Mouse (Mus musculus): ENCODE data around the gene Adar. TPM values are rescaled to one million over a fixed set of nuclear protein-coding genes. Genes with fewer than 3 reads are reported as not detected.
"Not testable (repeated sequence)": the region's sequence is repeated elsewhere in the genome, so short reads cannot be mapped to it uniquely, and the experiment has no call there.

The Adar gene
- polyA plus RNA-seq, 1 experiment from 2014 or later = 13.6 TPM

DNA sequence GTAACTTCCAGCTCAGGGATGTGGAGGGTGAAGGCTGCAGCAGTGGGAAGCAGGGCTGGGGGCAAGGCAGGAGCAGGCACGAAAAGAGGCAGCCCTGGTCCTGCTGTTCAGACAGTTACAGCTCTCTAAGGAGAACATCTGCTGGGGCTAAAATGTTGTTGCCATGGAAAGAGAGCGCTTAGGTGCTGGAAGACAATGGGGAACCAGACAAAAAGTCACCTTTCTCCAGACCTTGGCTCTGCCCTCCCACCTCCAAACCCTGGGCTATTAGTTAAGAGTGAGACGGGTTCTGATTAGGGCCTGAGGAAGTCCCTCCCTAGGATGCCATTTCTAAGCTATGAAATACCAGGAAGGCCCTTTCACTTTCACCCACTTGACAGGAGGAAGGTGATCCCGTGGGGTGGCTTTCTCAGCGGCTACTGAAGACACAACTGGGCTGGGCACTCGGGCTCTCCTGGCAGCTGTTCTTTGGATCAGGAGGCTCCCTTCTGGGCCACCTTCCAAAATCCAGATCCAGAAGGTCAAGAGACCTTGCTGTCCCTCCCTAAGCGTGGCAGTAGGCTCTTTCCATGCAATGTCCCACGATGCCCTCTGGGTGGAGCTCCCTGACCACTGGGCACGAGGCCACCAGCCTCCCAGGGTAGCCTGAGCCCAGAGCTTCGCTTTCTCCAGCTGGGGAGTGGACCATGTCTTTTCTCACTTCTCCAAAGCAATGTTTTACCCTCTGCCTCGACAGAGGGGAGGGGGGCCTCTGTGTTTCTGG, 70.3 kb downstream of the Adar start:
- no peak overlapping the region for H3K27ac ChIP-seq (replicated peaks)
- no peak overlapping the region for H3K4me3 ChIP-seq
- peaks cover 11% of the 10 kb centered on the region for H3K4me1 ChIP-seq
- H3K9me3 ChIP-seq (replicated peaks) = no peaks in the 10 kb centered on the region
- peak; percentile 53 for DNase-seq (ENCODE audit: low spot score)
- H3K27me3 ChIP-seq (ENCODE audit: low read depth, poor library complexity, severe bottlenecking) = no peaks in the 10 kb centered on the region
- H3K36me3 ChIP-seq = peaks cover 40% of the 10 kb centered on the region
- 30% methylated on average over 11 of the region's 11 CpGs for WGBS

DNA sequence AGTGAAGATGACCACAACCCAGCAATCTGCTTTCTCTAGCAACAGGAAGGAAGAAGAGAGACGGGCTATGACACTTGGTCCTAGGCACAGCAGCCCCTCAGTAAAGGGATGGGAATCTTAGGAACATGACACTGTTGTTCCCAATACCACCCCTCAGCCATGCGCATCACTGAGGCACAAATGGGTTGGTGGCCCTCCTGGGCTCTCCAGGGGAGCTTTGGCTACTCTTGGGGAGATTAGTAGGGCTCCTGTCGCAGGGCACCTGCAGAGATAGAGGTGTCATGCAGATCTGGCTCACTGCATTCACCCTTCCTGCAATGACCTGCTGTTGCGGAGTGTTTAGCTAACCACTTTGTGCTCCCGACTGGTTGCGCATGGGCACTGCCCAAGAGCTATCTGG, 71.5 kb downstream of the Adar start:
- peaks cover 11% of the 10 kb centered on the region for H3K4me1 ChIP-seq
- H3K9me3 ChIP-seq (replicated peaks) = no peaks in the 10 kb centered on the region
- WGBS = 82% methylated on average over 6 of the region's 6 CpGs

DNA sequence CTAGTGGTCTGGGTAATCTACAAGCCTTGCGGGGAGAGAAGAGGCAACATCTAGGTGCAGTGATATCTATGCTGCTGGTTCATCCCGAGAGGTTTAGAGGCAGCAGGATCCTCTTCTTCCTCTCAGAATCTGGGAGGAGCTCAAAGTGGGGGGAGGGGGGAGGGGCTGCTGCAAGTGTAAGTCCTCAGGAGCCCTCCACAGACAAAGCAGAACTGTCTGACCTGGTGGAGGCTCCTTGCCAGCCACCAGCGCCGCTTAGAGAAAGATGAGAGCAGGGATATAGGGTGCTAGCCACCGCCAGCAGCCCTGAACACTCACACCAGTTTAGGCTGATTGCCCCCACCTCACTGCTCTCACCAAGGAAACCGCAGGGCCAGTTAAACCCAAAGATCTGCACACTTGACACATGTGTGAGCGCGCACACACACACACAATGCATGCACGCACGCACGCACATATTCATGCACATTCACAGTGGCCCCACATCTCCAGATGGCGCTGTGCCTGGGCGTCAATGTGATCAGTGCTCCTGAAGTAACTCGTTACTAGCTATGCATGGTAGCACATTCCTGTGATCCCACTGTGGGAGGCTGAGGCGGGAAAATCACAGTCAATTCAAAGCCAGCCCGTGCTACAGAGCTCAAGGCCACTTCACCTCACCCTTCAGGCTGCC, 74.0 kb downstream of the Adar start:
- WGBS = 82% methylated on average over 16 of the region's 16 CpGs
- Histone ChIP-seq H3K36me3 (peaks cover 4% of the 10 kb centered on the region; the same call in 1 of the 2 replicates), H3K9me3 (replicated peaks) (no peaks in the 10 kb centered on the region), H3K27ac (replicated peaks) (no peak overlapping the region), H3K27me3 (ENCODE audit: low read depth, poor library complexity, severe bottlenecking) (no peaks in the 10 kb centered on the region), H3K4me1 (peaks cover 11% of the 10 kb centered on the region), H3K4me3 (no peak overlapping the region)
- DNase-seq (ENCODE audit: low spot score) = no peak

More for the DNA sequence above, 71.5 kb downstream of the Adar start:
- Histone ChIP-seq H3K36me3 (peaks cover 29% of the 10 kb centered on the region), H3K27me3 (ENCODE audit: low read depth, poor library complexity, severe bottlenecking) (no peaks in the 10 kb centered on the region), H3K27ac (replicated peaks) (no peak overlapping the region), H3K4me3 (no peak overlapping the region)
- no peak for DNase-seq (ENCODE audit: low spot score)

DNA sequence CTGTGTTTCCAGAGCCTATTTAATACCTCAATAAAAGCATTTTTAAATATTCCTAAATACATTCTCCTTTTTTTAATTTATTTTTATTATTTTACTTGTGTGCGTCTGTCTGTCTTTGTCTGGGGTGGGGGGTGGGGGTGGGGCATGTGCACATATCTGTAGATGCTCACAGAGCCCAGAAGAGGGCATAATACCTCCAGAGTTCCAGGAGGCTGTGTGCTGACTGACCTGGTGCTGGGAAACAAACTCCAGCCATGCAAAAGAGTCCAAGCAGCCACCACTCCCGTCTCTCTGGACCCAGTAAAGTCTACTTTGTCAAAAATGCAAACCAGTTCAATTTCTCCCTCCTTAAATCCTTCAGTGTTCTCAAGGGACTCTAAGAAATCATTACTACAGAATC, 79.8 kb downstream of the Adar start:
- Histone ChIP-seq H3K27me3 (ENCODE audit: low read depth, poor library complexity, severe bottlenecking) (peaks cover 7% of the 10 kb centered on the region; the same call in 1 of the 2 replicates), H3K27ac (replicated peaks) (no peak overlapping the region), H3K36me3 (no peaks in the 10 kb centered on the region), H3K4me1 (peaks cover 6% of the 10 kb centered on the region), H3K4me3 (no peak overlapping the region), H3K9me3 (replicated peaks) (no peaks in the 10 kb centered on the region)
- no peak for DNase-seq (ENCODE audit: low spot score)
- 64% methylated on average over 2 of the region's 2 CpGs for WGBS

DNA sequence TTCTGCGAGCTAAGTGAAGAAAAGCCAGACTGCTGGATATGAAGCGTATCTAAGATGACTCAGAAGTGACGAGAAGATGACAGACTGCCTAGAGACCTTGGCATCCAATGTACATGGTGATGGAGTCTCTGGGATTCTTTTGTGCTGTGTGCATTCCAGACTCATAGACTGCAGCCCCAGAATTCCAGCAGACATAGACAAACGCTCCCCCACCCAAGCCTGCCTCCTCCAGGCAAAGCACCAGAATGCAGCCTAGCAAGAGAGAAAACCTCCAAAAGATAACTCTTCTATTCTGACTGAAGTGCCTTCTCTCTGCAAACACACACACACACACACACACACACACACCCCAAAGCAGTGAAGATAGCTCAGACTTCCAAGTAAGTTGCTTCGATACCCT, 80.9 kb downstream of the Adar start:
- H3K9me3 ChIP-seq (replicated peaks) = no peaks in the 10 kb centered on the region
- no peak overlapping the region for H3K4me3 ChIP-seq
- no peaks in the 10 kb centered on the region for H3K36me3 ChIP-seq
- H3K4me1 ChIP-seq = peaks cover 10% of the 10 kb centered on the region
- peaks cover 8% of the 10 kb centered on the region; the same call in 1 of the 2 replicates for H3K27me3 ChIP-seq (ENCODE audit: low read depth, poor library complexity, severe bottlenecking)
- H3K27ac ChIP-seq (replicated peaks) = no peak overlapping the region
- DNase-seq (ENCODE audit: low spot score) = no peak
- 85% methylated on average over 5 of the region's 5 CpGs for WGBS

DNA sequence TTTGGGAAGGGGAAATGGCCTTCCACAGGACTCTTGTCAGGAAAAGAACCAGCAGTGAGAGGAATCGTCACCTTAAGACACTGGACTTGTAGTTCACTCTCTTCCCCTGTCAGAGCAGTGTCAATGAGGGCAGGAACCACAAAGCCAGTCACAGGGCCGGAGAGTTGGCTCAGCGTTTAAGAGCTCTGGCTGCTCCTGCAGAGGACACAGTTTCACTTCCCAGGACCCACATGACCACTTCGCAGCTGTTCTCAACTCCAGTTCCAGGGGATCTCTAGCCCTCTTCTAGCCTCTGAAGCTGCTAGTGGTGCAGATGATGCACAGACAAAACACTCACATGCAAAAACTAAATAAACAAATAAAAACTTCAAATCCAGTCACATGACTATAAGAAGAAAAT, 81.5 kb downstream of the Adar start:
- 65% methylated on average over 4 of the region's 4 CpGs for WGBS

DNA sequence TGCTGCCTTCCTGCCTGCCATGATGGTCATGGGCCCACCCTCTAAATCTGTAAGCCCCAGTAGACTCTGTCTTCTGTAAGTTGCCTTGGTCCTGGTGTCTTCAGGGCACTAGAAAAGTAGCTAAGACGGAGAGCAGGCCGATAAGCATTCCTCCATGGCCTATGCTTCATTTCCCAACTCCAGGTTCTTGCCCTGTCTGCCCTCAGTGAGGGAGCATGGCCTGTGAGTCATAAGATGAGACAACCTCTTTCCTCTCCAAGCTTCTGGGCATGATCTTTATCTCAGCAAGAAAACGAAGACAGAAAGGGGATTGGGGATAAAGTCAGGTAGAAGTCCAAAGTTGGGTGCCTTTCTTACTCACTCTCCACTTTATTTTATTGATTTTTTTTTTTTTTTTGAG, 83.7 kb downstream of the Adar start:
- Histone ChIP-seq H3K9me3 (replicated peaks) (no peaks in the 10 kb centered on the region), H3K4me3 (no peak overlapping the region), H3K27me3 (ENCODE audit: low read depth, poor library complexity, severe bottlenecking) (peaks cover 12% of the 10 kb centered on the region; the same call in 1 of the 2 replicates), H3K27ac (replicated peaks) (no peak overlapping the region), H3K4me1 (peaks cover 10% of the 10 kb centered on the region), H3K36me3 (no peaks in the 10 kb centered on the region)
- no peak for DNase-seq (ENCODE audit: low spot score)
- 84% methylated on average over 3 of the region's 3 CpGs for WGBS

More for the DNA sequence above, 81.5 kb downstream of the Adar start:
- Histone ChIP-seq H3K36me3 (no peaks in the 10 kb centered on the region), H3K27me3 (ENCODE audit: low read depth, poor library complexity, severe bottlenecking) (peaks cover 8% of the 10 kb centered on the region; the same call in 1 of the 2 replicates), H3K4me1 (peaks cover 10% of the 10 kb centered on the region), H3K4me3 (no peak overlapping the region), H3K27ac (replicated peaks) (no peak overlapping the region), H3K9me3 (replicated peaks) (no peaks in the 10 kb centered on the region)
- DNase-seq (ENCODE audit: low spot score) = no peak

DNA sequence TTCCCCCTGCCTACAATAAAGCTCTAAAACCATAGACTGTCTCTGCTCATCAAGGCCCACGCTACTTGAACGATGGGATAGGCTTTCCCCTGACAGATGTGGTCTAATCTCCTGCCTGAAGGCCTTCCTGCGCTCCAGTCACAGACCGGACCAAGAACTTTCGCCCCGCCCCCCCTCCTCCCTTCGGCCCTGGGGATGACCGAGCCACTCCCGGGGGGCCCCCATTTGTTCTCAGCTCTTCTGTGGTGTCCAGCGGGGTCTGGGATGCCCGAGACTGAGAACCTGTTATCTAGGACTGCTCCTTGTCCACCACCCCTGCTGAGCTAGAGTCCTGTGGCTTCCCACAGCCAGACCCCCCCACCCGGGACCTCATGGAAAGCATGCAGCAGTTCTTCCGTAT, 84.7 kb downstream of the Adar start:
- H3K36me3 ChIP-seq = no peaks in the 10 kb centered on the region
- H3K27ac ChIP-seq (replicated peaks) = no peak overlapping the region
- 3% methylated on average over 13 of the region's 13 CpGs for WGBS
- peaks cover 10% of the 10 kb centered on the region for H3K4me1 ChIP-seq
- DNase-seq (ENCODE audit: low spot score) = no peak
- H3K4me3 ChIP-seq = peak overlapping the region; percentile 36
- no peaks in the 10 kb centered on the region for H3K9me3 ChIP-seq (replicated peaks)
- peaks cover 12% of the 10 kb centered on the region; the same call in 1 of the 2 replicates for H3K27me3 ChIP-seq (ENCODE audit: low read depth, poor library complexity, severe bottlenecking)

DNA sequence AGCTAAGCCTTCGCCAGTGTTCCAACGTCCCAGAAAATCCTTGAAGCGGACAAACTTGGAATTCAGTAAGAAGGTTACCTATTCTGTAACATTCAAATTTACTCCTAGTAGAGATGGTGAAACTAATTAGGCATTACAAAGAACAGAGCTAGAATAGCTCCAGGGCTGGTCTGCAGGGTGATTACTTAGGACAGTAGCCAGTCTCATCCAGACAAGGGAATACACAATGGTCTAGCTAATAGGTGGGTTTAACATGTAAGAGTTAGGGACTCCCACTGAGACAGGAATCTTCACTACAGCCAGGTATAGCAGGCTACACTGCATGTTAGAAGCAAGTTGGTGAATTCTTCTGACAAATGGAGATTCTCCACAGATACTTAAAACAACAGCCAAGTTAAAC, 85.3 kb downstream of the Adar start:
- not testable (repeated sequence) for H3K4me3 ChIP-seq; H3K9me3 ChIP-seq (replicated peaks); H3K36me3 ChIP-seq; H3K27ac ChIP-seq (replicated peaks); H3K4me1 ChIP-seq; DNase-seq (ENCODE audit: low spot score)
- 24% methylated on average over 3 of the region's 3 CpGs for WGBS
- peaks cover 12% of the 10 kb centered on the region; the same call in 1 of the 2 replicates for H3K27me3 ChIP-seq (ENCODE audit: low read depth, poor library complexity, severe bottlenecking)

DNA sequence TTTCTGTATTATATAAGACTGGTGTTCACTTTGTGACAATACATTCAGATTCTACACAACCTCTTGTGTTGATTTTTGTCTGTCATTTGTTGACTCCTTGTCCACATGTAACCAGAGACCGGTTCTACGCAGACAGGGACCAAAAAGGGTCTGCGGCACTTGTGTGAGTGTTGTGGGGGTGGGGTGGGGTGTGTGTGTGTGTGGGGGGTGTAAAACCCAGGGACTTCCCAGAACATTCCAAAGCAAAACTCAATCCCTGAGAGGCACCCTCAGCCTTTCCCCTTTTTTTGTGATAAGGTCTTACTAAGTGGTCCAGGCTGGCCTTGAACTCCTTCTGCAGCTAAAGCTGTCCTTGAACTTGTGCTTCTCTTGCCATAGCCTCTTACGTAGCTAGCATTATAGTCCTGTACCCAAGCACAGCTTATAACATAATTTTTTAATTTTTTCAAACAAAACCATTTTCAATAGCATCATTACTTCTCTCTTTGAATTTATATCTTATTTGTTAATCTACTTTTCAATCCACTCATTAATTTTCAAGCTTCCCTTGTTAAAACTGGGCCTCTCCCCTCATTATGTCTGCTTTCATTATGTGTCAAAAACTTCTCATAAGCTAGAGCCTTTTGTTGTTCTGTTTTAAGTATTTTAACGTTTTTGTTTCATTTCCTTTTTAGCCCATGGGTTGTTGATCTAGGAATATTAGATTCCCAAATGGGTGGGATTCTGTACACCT, 86.1 kb downstream of the Adar start:
- Histone ChIP-seq H3K4me1 (peaks cover 10% of the 10 kb centered on the region), H3K36me3 (no peaks in the 10 kb centered on the region), H3K27me3 (ENCODE audit: low read depth, poor library complexity, severe bottlenecking) (peaks cover 12% of the 10 kb centered on the region; the same call in 1 of the 2 replicates), H3K4me3 (no peak overlapping the region), H3K9me3 (replicated peaks) (no peaks in the 10 kb centered on the region), H3K27ac (replicated peaks) (no peak overlapping the region)
- 69% methylated on average over 5 of the region's 5 CpGs for WGBS
- no peak for DNase-seq (ENCODE audit: low spot score)

DNA sequence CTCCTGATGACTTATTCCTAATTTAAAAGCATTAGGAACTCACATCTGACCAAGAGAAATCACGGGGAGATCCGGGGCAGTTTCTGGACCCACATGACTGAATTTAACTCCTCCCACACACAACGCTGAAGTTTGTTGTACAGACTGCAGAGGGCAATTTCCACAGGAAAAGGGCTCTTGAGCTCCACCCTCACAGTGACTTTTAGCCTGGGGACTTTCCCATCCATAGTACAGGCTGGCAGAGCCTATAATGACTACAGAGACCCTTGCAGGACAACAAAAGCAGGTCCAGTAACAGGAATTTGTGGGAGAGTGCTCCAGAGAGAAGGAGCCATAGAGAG, 86.7 kb downstream of the Adar start:
- DNase-seq (ENCODE audit: low spot score) = no peak

DNA sequence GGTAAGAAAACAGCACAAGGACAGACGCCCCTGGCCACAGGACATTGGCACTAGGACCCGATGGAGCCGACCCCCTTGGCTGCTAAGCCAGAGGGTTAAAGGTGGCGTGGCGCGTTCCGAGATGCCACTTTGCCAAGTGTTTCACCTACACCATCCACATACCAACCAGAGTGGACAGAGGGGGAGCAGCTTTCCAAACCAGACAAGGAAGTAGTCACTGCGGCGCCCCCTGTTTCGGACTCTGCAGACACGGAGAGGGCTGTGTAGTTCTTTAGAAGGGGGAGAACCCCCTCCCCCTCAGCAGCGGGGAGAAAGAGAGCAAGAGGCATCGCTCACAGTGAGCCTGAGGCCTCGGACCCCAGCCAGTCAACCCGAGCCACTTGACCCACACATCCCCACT, 88.1 kb downstream of the Adar start:
- WGBS = 77% methylated on average over 15 of the region's 15 CpGs
- H3K4me3 ChIP-seq = no peak overlapping the region
- DNase-seq (ENCODE audit: low spot score) = no peak
- H3K4me1 ChIP-seq = peaks cover 10% of the 10 kb centered on the region
- no peaks in the 10 kb centered on the region for H3K9me3 ChIP-seq (replicated peaks)
- H3K36me3 ChIP-seq = no peaks in the 10 kb centered on the region
- H3K27me3 ChIP-seq (ENCODE audit: low read depth, poor library complexity, severe bottlenecking) = peaks cover 12% of the 10 kb centered on the region; the same call in 1 of the 2 replicates
- no peak overlapping the region for H3K27ac ChIP-seq (replicated peaks)

More for the DNA sequence above, 86.7 kb downstream of the Adar start:
- Histone ChIP-seq H3K4me1 (peaks cover 10% of the 10 kb centered on the region), H3K27ac (replicated peaks) (no peak overlapping the region), H3K9me3 (replicated peaks) (no peaks in the 10 kb centered on the region), H3K36me3 (no peaks in the 10 kb centered on the region), H3K27me3 (ENCODE audit: low read depth, poor library complexity, severe bottlenecking) (peaks cover 12% of the 10 kb centered on the region; the same call in 1 of the 2 replicates), H3K4me3 (no peak overlapping the region)
- 51% methylated on average over 3 of the region's 3 CpGs for WGBS
